Mouse (Mus musculus) gastrocnemius, postnatal 4 days (tissue): ENCODE data around the gene Rad51. TPM values are rescaled to one million over a fixed set of nuclear protein-coding genes. Genes with fewer than 3 reads are reported as not detected.

Source experiments
- total RNA-seq, 2 experiments: library from RNA; stranded (reverse); gene quantifications; 2 replicates each; pipeline ENCODE4 v1.2.3; 2021

Rad51 gene
- total RNA-seq, 2 experiments from 2014 or later, result 8.4 to 10.4 TPM

Other genes with a start within 250 kb of the Rad51 start
- 10 to 100 TPM; 15.2 to 15.4 TPM for gene Bahd1, start 212.4 kb upstream of the Rad51 start, total RNA-seq
- gene Chst14, start 186.3 kb upstream of the Rad51 start, total RNA-seq, result 10 to 100 TPM; 19.5 to 19.7 TPM
- 10 to 100 TPM; 11.2 to 12.9 TPM for gene Ccdc32, start 83.4 kb upstream of the Rad51 start, total RNA-seq
- gene Rpusd2, start 78.0 kb upstream of the Rad51 start, total RNA-seq, result 1 to 10 TPM; 5.8 to 6.3 TPM
- 10 to 100 TPM; 10.4 to 12.2 TPM for gene Knl1, start 65.7 kb upstream of the Rad51 start, total RNA-seq
- gene Rmdn3, start 44.2 kb downstream of the Rad51 start, total RNA-seq, result 10 to 100 TPM; 12.6 to 13.7 TPM
- gene Gchfr, start 55.0 kb downstream of the Rad51 start, total RNA-seq, result 1 to 10 TPM; 1.2 to 1.5 TPM
- under 1 TPM in 1 of 2 experiments, not detected in 1; 0.10 TPM for gene Gm14137, start 61.7 kb downstream of the Rad51 start, total RNA-seq
- gene Zfyve19, start 95.8 kb downstream of the Rad51 start, total RNA-seq, result 10 to 100 TPM; 24.6 to 25.9 TPM
- 10 to 100 TPM; 16.7 to 17.2 TPM for gene Dnajc17, start 96.0 kb downstream of the Rad51 start, total RNA-seq
- not detected for gene Ppp1r14d, start 117.1 kb downstream of the Rad51 start, total RNA-seq
- under 1 TPM in 1 of 2 experiments, not detected in 1; 0.15 TPM for gene Spint1, start 124.6 kb downstream of the Rad51 start, total RNA-seq
- gene Rhov, start 158.5 kb downstream of the Rad51 start, total RNA-seq, result under 1 TPM in 1 of 2 experiments, not detected in 1; 0.16 TPM
- gene Vps18, start 175.9 kb downstream of the Rad51 start, total RNA-seq, result 10 to 100 TPM; 12.6 to 13.0 TPM
- gene Dll4, start 213.0 kb downstream of the Rad51 start, total RNA-seq, result 10 to 100 TPM; 13.7 to 13.9 TPM
- under 1 TPM; 0.65 to 0.88 TPM for gene Chac1, start 238.4 kb downstream of the Rad51 start, total RNA-seq